Mouse (Mus musculus): ENCODE data around the gene Casc4.
"Not testable (repeated sequence)": the region's sequence is repeated elsewhere in the genome, so short reads cannot be mapped to it uniquely, and the experiment has no call there.

Casc4 gene

DNA sequence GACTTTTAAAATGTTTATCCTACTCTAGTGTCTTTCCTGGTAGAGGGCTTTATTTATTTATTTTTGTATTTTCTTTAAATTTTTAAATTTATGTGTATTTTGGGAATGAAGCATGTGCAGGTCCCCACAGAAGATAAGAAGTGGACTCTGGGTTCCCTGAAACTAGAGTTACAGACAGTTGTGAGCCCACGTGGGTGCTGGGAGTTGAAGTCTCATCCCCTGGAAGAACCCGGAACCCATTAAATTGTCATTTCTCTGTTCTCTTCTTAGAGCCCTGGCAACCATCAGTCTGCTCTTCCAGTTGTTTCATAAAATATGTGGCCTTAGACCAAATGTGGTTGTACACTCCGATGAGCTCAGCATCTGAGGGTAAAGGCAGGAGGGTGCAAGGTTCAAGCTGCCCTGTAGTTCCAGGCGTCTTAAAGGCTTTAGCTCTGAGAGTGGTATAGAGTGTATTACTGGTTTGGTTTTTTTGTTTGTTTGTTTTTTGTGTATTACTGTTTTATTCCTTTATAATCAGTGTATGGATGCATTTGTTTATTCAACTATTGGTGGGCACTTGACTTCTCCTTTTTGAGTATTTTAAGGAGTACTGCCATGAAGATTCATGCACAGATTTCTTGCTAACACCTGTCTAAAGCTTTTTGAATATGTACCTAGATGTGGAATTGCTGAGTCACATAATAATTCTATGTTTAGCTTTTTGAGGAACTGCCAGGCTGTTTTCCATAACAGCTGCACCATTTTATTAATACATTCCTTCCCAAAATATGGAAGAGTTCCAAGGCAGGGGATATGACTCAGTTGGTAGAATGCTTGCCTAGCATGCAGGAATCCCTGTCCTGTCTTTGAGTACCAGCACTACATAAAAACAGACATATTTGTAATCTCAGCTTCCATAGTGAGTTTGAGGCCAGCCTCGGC is 49.5 kb downstream of the Casc4 start:
- DNase-seq (ENCODE audit: low read depth, low spot score): peak; percentile 80

- DNase-seq (ENCODE audit: low read depth, low spot score): not testable (repeated sequence)
These were observed 70.9 kb downstream of the Casc4 start for GRCm38 (mm10) chr2:121937624-121938023.

GRCm38 (mm10) chr2:121943364-121943763 is 76.6 kb downstream of the Casc4 start:
- no peak for DNase-seq (ENCODE audit: low read depth, low spot score)

DNA sequence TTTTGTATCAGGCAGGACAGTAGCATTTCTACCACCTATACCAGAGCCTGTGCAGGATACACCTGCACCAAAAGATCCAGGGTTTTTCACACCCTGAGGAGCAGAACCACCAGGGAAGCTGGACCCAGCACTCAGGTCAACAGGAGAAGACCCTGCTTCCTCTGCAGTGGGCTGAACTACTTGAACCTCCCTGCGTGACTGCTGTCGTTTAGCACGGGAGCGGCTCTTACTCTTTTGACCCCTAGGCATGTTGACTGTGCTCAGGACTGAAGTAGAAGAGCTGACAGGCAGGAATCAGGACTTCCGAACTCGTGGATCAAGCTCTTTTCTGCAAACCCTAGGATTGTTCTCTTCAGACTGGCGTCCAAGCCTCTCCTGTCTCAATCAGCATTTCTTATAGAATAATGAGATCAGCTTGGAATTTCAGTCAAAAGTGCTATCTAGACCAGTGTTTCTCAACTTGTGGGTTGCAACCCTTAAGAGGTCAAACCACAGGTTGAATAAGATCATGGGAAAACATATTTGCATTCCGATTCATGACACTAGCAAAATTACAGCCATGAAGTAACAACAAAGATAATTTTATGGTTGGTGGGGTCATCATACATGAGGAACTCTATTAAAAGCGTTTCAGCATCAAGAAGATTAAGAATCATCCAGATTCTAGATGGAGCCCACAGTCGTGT is 88.3 kb downstream of the Casc4 start:
- DNase-seq (ENCODE audit: low read depth, low spot score): no peak

GRCm38 (mm10) chr2:121955765-121956223 is 89.0 kb downstream of the Casc4 start, which contains the start of the genes Ctdspl2 and Mageb3:
Gene Ctdspl2 (plus strand): TSS chr2:121956001.
Gene Mageb3 (minus strand): TSS chr2:121956092.
- peak; percentile 97 for DNase-seq (ENCODE audit: low read depth, low spot score)

- DNase-seq (ENCODE audit: low read depth, low spot score): peak; percentile 97
These were observed 89.7 kb downstream of the Casc4 start for GRCm38 (mm10) chr2:121956224-121957018.

DNA sequence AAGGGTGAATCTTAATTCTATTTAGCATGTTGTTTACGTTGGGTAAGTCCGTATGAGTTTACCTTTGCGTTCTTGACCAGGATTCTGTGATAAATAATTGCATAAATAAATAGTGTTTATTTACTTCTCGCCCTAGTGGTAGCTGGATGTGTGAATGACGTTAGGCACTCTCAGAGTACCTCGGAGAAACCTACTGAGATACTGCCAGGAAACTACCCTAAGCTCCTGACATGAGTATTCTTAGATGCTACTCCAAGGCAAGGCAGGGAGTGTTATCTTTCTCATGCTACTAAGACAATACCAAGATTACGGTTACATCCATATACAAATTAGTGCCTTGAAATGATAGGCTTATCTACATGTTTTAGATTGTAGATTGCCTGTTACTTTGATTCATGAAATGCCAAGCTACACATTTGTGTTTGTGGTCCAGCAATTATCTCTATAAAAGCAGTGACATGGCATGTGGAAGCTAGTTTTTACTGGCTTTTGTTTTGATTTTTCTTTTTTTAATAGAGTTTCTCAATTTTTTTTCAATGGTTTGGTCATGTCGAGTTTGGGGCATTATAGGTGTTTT is 90.5 kb downstream of the Casc4 start:
- no peak for DNase-seq (ENCODE audit: low read depth, low spot score)

Data from brain, adult 2 months (tissue).